Mouse (Mus musculus) G1E (cell line): Measurements from ENCODE around the gene Ift122. TPM values are rescaled to one million over a fixed set of nuclear protein-coding genes. Genes with fewer than 3 reads are reported as not detected.

Source experiments
- ATAC-seq: 2 replicates; pipeline ENCODE4 v1.8.0; 2016; ENCODE audit warnings: mild to moderate bottlenecking; ENCODE audit not compliant: insufficient number of reproducible peaks, poor library complexity, low FRiP score, severe bottlenecking; ENCODE audit errors: extremely low read depth
- DNase-seq: peaks from one replicate; pipeline ENCODE4 v3.0.0; 2012; ENCODE audit warnings: low spot score
- H3K27me3 ChIP-seq: 2 replicates; pipeline ENCODE4 v1.6.1; 2012; ENCODE audit warnings: mild to moderate bottlenecking, low read length, inconsistent platforms; ENCODE audit not compliant: insufficient read depth
- H3K36me3 ChIP-seq: replicated peaks from 2 replicates; pipeline ENCODE3; 2012; ENCODE audit warnings: mild to moderate bottlenecking, inconsistent platforms
- H3K4me1 ChIP-seq: 2 replicates; pipeline ENCODE4 v1.6.1; 2012; ENCODE audit warnings: low read depth, low read length, inconsistent platforms, mixed read lengths; ENCODE audit not compliant: insufficient read depth
- H3K4me3 ChIP-seq: 2 replicates; pipeline ENCODE4 v1.5.1; 2012; ENCODE audit warnings: low read depth, mild to moderate bottlenecking, inconsistent platforms, low read length, moderate library complexity, mixed read lengths
- H3K9me3 ChIP-seq: replicated peaks from 2 replicates; pipeline ENCODE4 v1.6.1; 2012; ENCODE audit warnings: inconsistent platforms
- CTCF ChIP-seq: IDR thresholded peaks from 2 replicates; pipeline ENCODE4 v1.5.1; 2012; ENCODE audit warnings: low read depth, low read length, inconsistent platforms, mixed read lengths
- GATA1 ChIP-seq: IDR thresholded peaks from 2 replicates; pipeline ENCODE4 v1.6.1; 2012; ENCODE audit warnings: borderline replicate concordance, low read length, inconsistent platforms, mixed read lengths
- GATA2 ChIP-seq: IDR thresholded peaks from 2 replicates; pipeline ENCODE4 v1.6.1; 2012; ENCODE audit warnings: low read depth, low read length, inconsistent platforms, borderline replicate concordance
- POLR2AphosphoS5 ChIP-seq: IDR thresholded peaks from 2 replicates; pipeline ENCODE4 v1.6.1; 2012; ENCODE audit warnings: low read depth, low read length, inconsistent platforms; ENCODE audit not compliant: insufficient replicate concordance
- TAL1 ChIP-seq: conservative IDR thresholded peaks from 2 replicates; pipeline ENCODE4 v1.6.1; 2012; ENCODE audit warnings: low read depth, low read length, inconsistent platforms, mixed read lengths
- polyA plus RNA-seq: library from polyadenylated mRNA; stranded (reverse); fragments of >175 nt; gene quantifications from 2 replicates; pipeline ENCODE4 v1.2.3, GENCODE M21; 2012
- total RNA-seq, 2 experiments: library from RNA; stranded (forward) in 1 of 2; stranded (reverse) in 1 of 2; fragments of 200-1000 nt in 1 of 2; fragments of >200 nt in 1 of 2; fragmentation: Nextera tagmentation in 1 of 2; gene quantifications; 2 replicates each; pipeline ENCODE4 v1.2.3; 2014 to 2017

Gene Ift122
- total and polyA plus RNA-seq, 3 experiments = 0.65 to 5.3 (median 4.7) TPM

DNA sequence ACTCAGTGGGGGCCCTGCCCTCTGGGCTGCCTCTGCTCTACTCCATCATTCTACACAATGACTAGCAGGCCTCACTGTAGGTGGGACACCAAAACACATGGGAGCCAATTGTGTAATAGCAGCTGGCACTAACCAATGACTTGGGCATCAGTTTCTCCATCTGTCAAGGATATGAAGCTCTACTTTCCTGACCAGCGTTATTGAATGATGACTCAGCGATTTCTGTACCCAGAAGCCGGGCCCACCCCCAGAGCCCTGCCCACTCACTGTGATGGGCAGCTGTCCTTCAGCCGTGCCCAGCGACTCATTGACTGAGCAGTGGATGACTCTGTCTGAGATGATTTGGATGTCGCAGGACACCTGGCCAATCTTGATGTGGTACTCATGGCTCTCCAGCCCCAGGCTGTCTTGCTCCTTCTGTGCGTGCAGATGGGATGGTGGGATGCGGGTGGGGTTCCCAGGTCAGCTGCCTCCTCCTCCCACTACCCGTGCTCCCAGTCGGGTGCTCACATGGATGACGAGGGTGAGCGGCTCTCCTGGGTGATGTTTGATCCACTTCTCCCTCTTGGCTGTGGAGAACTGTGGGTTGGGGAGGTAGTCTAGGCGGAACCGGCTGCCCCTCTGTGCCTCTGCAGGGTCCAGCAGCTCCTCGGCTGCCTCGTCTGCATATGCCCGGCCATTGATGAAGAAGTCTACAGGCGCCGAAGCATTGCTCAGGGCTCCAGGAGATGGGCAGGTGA, 113.1 kb downstream of the Ift122 start:
- no peak for TF ChIP-seq GATA2
- no peak for TF ChIP-seq POLR2AphosphoS5
- no peak for TF ChIP-seq CTCF
- no peak for TF ChIP-seq GATA1
- no peak for TF ChIP-seq TAL1
- Histone ChIP-seq H3K4me3 (no peak overlapping the region), H3K9me3 (no peaks in the 10 kb centered on the region), H3K4me1 (no peaks in the 10 kb centered on the region), H3K36me3 (no peaks in the 10 kb centered on the region), H3K27me3 (peaks cover 17% of the 10 kb centered on the region; the same call in 1 of the 2 replicates)
- DNase-seq (no peak), ATAC-seq (no peak)

DNA sequence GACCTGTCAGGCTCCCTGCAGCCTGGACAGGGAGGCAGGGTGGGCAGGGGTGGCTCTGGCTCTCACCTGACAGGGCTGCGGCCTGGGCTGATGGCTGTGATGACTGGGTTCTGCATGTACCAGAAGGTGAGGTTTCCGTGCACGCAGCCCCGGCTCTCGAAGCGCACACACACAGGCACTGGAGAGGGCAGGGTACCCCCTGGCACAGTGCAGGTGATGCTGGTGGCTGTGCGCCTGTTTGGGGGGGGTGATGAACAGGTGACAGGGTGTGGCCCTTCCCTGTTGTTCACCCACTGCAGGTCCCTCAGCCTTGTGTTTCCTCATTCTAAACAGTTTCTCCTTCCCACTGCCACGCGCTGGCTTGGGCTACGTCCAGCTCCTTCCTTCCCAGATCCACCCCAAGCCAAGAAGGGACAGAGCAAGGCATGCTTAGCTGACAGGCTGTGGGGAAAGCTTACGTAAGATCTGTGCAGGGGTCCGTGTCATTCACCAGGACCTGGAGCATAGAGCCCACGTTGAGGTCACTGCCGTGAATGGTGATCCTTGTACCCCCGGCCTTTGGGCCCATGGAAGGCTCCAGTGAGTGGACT, 114.1 kb downstream of the Ift122 start:
- Histone ChIP-seq H3K4me3 (peak overlapping the region; percentile 2; the same call in 1 of the 2 replicates), H3K36me3 (no peaks in the 10 kb centered on the region), H3K4me1 (no peaks in the 10 kb centered on the region), H3K9me3 (no peaks in the 10 kb centered on the region), H3K27me3 (peaks cover 15% of the 10 kb centered on the region; the same call in 1 of the 2 replicates)
- DNase-seq (no peak), ATAC-seq (no peak)
- TF ChIP-seq GATA1 (no peak), TAL1 (no peak), CTCF (no peak), POLR2AphosphoS5 (no peak), GATA2 (no peak)

DNA sequence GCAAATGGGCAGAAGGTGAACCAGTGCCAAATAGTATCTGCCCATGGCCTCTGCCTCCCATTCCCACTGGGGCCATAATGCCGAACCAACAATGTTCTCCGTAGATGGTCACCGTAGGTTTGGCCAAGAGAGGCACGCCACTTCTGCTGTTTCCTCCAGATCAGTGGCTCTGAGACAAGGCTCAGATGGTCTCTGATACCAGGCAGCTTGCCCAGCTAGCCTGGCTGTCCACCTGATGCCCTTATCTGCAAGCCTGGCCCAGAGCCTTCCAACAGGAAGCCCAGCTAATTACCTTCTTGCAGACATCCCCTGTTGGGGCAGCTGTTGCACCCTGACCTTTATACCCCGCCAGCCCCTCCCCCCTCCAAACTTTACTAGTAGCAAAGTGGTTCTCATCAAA, 114.8 kb downstream of the Ift122 start:
- peaks cover 12% of the 10 kb centered on the region; the same call in 1 of the 2 replicates for H3K27me3 ChIP-seq
- no peaks in the 10 kb centered on the region for H3K36me3 ChIP-seq
- no peak for ATAC-seq
- no peaks in the 10 kb centered on the region for H3K4me1 ChIP-seq
- TF ChIP-seq CTCF (no peak), GATA2 (no peak), POLR2AphosphoS5 (no peak), GATA1 (no peak), TAL1 (no peak)
- no peaks in the 10 kb centered on the region for H3K9me3 ChIP-seq
- no peak for DNase-seq
- no peak overlapping the region for H3K4me3 ChIP-seq

DNA sequence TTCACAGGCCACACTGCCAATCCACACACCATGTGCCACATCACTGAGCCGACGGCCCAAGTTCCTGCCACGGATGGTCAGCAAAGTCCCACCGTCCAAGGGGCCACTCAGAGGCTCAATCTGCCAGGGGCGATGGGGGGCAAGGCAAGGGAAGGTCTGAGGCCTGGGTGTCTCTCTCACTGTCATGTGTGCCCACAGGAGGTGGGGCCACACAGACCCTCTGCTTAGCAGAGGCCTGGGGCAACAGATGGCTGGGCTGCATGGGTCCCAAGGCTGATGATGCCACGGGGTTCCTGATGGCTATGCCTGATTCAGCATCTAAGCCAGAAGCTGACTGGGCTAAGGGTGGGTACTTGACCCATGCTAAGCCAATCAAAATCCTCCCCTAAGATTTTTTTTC, 115.4 kb downstream of the Ift122 start:
- H3K4me1 ChIP-seq = no peaks in the 10 kb centered on the region
- DNase-seq (no peak), ATAC-seq (no peak)
- TF ChIP-seq CTCF (no peak), POLR2AphosphoS5 (no peak), TAL1 (no peak), GATA1 (no peak), GATA2 (no peak)
- peaks cover 5% of the 10 kb centered on the region; the same call in 1 of the 2 replicates for H3K27me3 ChIP-seq
- no peak overlapping the region for H3K4me3 ChIP-seq
- no peaks in the 10 kb centered on the region for H3K36me3 ChIP-seq
- H3K9me3 ChIP-seq = no peaks in the 10 kb centered on the region

DNA sequence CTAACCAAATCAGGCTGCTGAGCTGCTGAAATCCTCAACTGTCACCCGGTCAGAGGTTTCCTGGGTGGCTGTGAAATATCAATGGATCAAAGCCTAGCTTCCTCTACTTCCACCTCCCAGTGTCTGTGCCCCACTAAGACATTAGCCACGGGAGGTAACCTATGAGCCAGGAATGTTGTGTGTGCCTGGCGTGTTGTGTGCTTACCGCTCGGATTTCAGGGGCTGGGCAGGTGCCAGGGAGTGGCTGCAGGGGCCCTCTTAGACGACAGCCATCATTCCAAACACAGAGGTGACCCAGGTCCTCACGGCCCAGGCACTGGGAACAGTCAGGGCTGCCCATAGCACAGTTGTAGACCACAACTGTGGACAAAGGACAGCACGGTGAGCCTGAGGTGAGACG, 115.8 kb downstream of the Ift122 start:
- no peaks in the 10 kb centered on the region for H3K9me3 ChIP-seq
- H3K36me3 ChIP-seq = no peaks in the 10 kb centered on the region
- peaks cover 1% of the 10 kb centered on the region; the same call in 1 of the 2 replicates for H3K27me3 ChIP-seq
- H3K4me1 ChIP-seq = no peaks in the 10 kb centered on the region
- TF ChIP-seq TAL1 (no peak), CTCF (no peak), GATA2 (no peak), POLR2AphosphoS5 (no peak), GATA1 (no peak)
- ATAC-seq (no peak), DNase-seq (no peak)
- no peak overlapping the region for H3K4me3 ChIP-seq

DNA sequence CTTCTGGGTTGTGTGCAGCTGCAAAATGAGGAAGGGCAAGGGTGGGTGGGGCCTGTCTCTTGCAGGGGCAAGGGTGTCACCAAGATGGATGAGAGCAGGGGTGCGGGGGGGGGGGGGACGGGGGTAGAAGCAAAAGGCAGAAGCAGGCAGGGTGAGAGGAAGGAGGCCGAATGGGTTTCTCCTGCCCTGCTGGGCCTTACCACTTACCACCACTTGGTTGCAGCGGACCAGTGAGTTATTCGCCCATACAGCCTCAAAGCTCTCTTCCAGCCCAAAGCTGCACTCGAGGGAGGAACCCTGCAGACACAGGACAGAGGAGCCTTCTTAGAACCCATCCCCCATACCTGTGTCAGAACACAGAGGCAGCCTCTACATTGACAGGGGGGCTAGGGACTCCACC, 116.7 kb downstream of the Ift122 start:
- no peaks in the 10 kb centered on the region; the same call in 1 of the 2 replicates for H3K27me3 ChIP-seq
- ATAC-seq = no peak
- TF ChIP-seq GATA2 (no peak), POLR2AphosphoS5 (no peak), TAL1 (no peak), GATA1 (no peak), CTCF (no peak)
- H3K4me1 ChIP-seq = no peaks in the 10 kb centered on the region
- no peak overlapping the region for H3K4me3 ChIP-seq
- H3K9me3 ChIP-seq = no peaks in the 10 kb centered on the region
- H3K36me3 ChIP-seq = no peaks in the 10 kb centered on the region
- DNase-seq = no peak
